Mouse (Mus musculus): Measurements from ENCODE around the gene Tab2. TPM values are rescaled to one million over a fixed set of nuclear protein-coding genes. Genes with fewer than 3 reads are reported as not detected.
A peak's percentile ranks its signal among the peaks of the same experiment; 100 is the strongest.
"Not testable (repeated sequence)": the region's sequence is repeated elsewhere in the genome, so short reads cannot be mapped to it uniquely, and the experiment has no call there.

Gene Tab2
- polyA plus RNA-seq, 1 experiment, result 39.3 TPM

DNA sequence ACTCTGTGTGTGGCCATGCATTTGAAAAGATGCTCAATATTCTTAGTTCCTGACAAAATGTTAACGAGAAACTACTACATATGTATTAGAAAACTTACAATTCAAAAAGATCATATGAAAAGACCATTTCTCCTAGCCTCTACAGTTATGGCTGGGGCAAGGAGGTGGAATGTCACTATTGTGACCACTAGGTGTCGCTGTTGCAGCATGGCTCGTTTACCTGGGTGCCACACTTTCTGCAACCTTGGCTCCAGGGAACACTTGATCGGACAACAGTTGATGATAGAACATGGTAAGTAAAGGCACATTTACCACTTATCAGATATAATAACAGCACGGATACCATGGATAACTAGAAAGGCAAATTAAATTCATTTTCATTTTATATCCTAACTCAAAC, 72.5 kb downstream of the Tab2 start:
- TF ChIP-seq POLR2A (IDR thresholded peaks at IDR 0.05; ENCODE audit: borderline replicate concordance, insufficient read depth, low read length), result no peak
- TF ChIP-seq CTCF (IDR thresholded peaks at IDR 0.05; ENCODE audit: borderline replicate concordance, insufficient read depth, low read depth, low read length), result peak; percentile 100
- peak; percentile 68 to 78 for DNase-seq
- Histone ChIP-seq H3K4me1 (ENCODE audit: control insufficient read depth, insufficient read depth, low read length) (no peaks in the 10 kb centered on the region), H3K4me3 (replicated peaks; ENCODE audit: insufficient read depth, low read depth, low read length) (no peak overlapping the region), H3K27me3 (ENCODE audit: control insufficient read depth, insufficient read depth, low read length) (no peaks in the 10 kb centered on the region), H3K27ac (ENCODE audit: insufficient read depth, low read length) (no peak overlapping the region)
- WGBS, result 6% methylated on average over 5 of the region's 5 CpGs

DNA sequence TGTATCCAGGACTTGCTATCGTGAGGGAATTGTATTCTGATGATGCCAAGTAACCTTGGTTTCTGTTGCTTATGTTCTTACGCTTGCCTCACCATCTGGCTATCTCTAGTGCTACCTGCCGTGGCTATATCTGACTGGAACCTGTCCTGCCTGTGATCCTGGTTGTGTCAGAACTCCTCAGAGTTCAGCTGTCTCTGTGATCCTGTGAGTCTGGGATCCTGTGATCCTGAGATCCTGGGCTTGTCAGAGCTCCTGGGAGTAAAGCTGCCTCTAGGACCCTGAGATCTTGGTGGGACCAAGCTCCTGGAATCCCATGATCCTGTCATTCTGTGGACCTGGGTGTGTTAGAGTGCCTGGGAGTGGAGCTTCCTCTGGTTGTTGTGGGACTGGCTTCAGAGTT, 74.1 kb downstream of the Tab2 start:
- Histone ChIP-seq H3K4me1 (ENCODE audit: control insufficient read depth, insufficient read depth, low read length) (no peaks in the 10 kb centered on the region), H3K27me3 (ENCODE audit: control insufficient read depth, insufficient read depth, low read length) (no peaks in the 10 kb centered on the region), H3K27ac (ENCODE audit: insufficient read depth, low read length) (no peak overlapping the region), H3K4me3 (replicated peaks; ENCODE audit: insufficient read depth, low read depth, low read length) (no peak overlapping the region)
- WGBS, result 58% methylated on average over 3 of the region's 3 CpGs
- TF ChIP-seq CTCF (IDR thresholded peaks at IDR 0.05; ENCODE audit: borderline replicate concordance, insufficient read depth, low read depth, low read length), result no peak
- no peak for TF ChIP-seq POLR2A (IDR thresholded peaks at IDR 0.05; ENCODE audit: borderline replicate concordance, insufficient read depth, low read length)
- no peak for DNase-seq

DNA sequence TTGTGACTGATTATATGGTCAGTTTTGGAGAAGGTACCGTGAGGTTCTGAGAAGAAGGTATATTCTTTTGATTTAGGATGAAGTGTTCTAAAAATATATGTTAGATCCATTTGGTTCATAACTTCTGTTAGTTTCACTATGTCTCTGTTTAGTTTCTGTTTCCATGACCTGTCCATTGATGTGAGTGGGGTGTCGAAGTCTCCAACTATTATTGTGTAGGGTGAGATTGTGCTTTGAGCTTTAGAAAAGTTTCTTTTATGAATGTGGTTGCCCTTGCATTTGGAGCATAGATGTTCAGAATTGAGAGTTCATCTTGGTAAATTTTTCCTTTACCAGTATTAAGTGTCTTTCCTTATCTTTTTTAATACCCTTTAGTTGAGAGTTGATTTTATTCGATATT, 75.7 kb downstream of the Tab2 start:
- not testable (repeated sequence) for H3K4me1 ChIP-seq (ENCODE audit: control insufficient read depth, insufficient read depth, low read length); H3K27me3 ChIP-seq (ENCODE audit: control insufficient read depth, insufficient read depth, low read length); H3K4me3 ChIP-seq (replicated peaks; ENCODE audit: insufficient read depth, low read depth, low read length); DNase-seq; H3K27ac ChIP-seq (ENCODE audit: insufficient read depth, low read length)
- WGBS, result 90% methylated on average over 3 of the region's 3 CpGs

DNA sequence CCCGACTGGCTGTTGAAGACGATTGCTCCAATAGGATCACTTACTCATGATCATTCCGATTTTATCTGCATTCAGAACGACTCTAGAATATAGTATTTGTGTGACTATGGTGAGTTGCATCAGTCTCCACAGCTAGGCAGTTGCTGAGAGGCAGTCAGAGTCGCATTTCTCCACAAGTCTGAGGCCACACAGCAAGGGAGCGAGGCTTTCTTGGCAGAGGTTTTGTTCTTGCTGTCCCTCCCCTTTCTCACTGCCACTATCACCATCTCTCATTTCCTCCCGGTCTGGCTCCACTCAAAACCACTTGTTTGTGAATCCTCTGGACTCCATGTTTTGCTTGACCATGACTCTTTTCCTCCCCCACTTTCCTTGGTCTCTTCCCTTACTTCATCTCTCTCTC, 81.8 kb downstream of the Tab2 start:
- DNase-seq, result no peak
- TF ChIP-seq CTCF (IDR thresholded peaks at IDR 0.05; ENCODE audit: borderline replicate concordance, insufficient read depth, low read depth, low read length) (no peak), POLR2A (IDR thresholded peaks at IDR 0.05; ENCODE audit: borderline replicate concordance, insufficient read depth, low read length) (no peak)
- Histone ChIP-seq H3K4me3 (replicated peaks; ENCODE audit: insufficient read depth, low read depth, low read length) (no peak overlapping the region), H3K27me3 (ENCODE audit: control insufficient read depth, insufficient read depth, low read length) (no peaks in the 10 kb centered on the region), H3K27ac (ENCODE audit: insufficient read depth, low read length) (no peak overlapping the region), H3K4me1 (ENCODE audit: control insufficient read depth, insufficient read depth, low read length) (no peaks in the 10 kb centered on the region)
- 60% methylated on average over 7 of the region's 7 CpGs for WGBS

DNA sequence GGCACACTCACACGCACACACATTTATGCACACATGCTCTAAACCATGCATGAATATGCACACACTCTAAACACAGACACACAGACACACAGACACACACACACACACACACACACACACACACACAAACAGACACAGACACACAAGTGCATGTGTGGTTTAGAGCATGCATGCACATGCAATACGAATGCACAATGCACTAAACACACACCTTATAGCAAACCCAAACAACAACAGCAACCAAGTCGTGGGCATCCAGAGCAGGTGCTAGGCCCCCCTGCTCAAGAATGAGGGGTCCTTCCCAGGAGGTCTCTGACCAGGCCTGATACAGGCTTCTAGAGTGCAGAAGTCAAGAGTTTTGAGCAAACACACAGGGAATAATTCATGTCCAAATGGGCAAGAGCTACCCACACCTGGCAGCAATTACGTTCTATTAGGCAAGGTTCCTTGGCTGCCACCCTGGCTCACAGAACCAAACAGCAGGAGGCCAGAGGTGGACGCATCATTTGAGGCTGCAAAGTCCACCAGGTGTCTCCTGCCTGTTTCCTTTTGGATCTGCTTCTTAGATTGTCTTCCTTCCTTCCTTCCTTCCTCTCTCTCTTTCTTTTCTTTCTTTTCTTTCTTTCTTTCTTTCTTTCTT, 84.5 kb downstream of the Tab2 start:
- Histone ChIP-seq H3K4me3 (replicated peaks; ENCODE audit: insufficient read depth, low read depth, low read length) (no peak overlapping the region), H3K27ac (ENCODE audit: insufficient read depth, low read length) (no peak overlapping the region), H3K4me1 (ENCODE audit: control insufficient read depth, insufficient read depth, low read length) (no peaks in the 10 kb centered on the region), H3K27me3 (ENCODE audit: control insufficient read depth, insufficient read depth, low read length) (no peaks in the 10 kb centered on the region; the same call in 1 of the 2 replicates)
- TF ChIP-seq CTCF (IDR thresholded peaks at IDR 0.05; ENCODE audit: borderline replicate concordance, insufficient read depth, low read depth, low read length) (no peak), POLR2A (IDR thresholded peaks at IDR 0.05; ENCODE audit: borderline replicate concordance, insufficient read depth, low read length) (no peak)
- no peak for DNase-seq
- WGBS, result 62% methylated on average over 5 of the region's 5 CpGs

DNA sequence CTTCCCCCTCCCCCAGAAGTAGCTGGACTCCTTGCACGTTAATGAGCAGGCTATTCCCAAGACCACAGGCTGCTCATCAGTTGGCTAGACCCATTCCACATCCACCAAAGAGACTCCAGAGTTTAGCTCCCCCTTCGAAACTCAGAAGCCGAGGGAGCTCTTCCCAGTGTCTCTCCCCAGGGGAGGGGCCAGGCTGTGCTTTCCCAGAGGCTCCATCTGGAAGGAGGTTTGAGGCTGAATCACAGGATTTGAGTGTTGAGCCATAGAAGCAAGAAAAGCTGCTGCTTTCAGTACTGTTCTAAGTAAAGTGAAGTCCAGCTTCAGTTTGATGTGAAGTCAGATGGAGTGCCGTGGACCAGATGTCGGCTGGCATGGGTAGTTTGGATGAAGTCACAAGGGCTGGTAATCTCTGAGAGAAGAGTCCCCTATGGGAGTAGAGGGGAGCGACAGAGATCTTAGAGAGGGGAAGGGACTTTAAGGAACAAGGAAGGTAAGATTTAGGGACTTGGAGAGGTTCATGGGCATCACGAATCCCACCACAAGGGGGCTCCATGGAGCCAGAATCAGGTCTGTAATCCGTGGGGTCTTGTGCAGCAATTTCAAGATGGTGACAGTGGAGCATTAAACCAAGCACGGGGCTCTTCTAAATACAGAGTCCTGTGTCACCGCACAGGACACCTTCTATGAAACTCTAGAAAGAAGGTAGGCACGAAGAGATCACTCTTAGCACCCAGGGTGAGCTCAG, 85.3 kb downstream of the Tab2 start:
- no peaks in the 10 kb centered on the region for H3K4me1 ChIP-seq (ENCODE audit: control insufficient read depth, insufficient read depth, low read length)
- no peak overlapping the region for H3K4me3 ChIP-seq (replicated peaks; ENCODE audit: insufficient read depth, low read depth, low read length)
- DNase-seq, result no peak
- no peak overlapping the region for H3K27ac ChIP-seq (ENCODE audit: insufficient read depth, low read length)
- 37% methylated on average over 11 of the region's 11 CpGs for WGBS
- TF ChIP-seq POLR2A (IDR thresholded peaks at IDR 0.05; ENCODE audit: borderline replicate concordance, insufficient read depth, low read length) (no peak), CTCF (IDR thresholded peaks at IDR 0.05; ENCODE audit: borderline replicate concordance, insufficient read depth, low read depth, low read length) (peak; percentile 38; the same call in 1 of the 2 replicates)
- H3K27me3 ChIP-seq (ENCODE audit: control insufficient read depth, insufficient read depth, low read length), result no peaks in the 10 kb centered on the region; the same call in 1 of the 2 replicates

DNA sequence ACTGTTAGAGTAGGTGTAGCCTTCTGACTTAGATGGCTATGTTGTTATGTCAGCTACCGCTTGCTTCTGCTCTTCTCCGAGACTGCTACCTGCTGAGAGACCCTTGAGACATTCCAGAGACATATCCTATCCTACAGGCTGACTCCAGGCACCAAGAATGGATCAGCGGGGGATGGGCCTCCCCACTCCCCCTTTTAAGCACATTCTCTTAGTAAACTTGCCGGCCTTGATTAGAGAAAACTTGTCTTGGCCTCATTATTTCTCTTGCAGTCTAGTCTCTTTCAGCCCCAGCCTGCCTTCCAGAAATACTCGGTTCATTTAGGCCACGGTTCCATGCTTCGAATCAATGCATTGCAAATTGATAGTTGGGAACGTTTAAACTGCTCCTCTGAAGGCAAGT, 86.3 kb downstream of the Tab2 start:
- no peak for DNase-seq
- Histone ChIP-seq H3K4me3 (replicated peaks; ENCODE audit: insufficient read depth, low read depth, low read length) (no peak overlapping the region), H3K4me1 (ENCODE audit: control insufficient read depth, insufficient read depth, low read length) (no peaks in the 10 kb centered on the region), H3K27me3 (ENCODE audit: control insufficient read depth, insufficient read depth, low read length) (no peaks in the 10 kb centered on the region; the same call in 1 of the 2 replicates), H3K27ac (ENCODE audit: insufficient read depth, low read length) (no peak overlapping the region)
- no peak for TF ChIP-seq POLR2A (IDR thresholded peaks at IDR 0.05; ENCODE audit: borderline replicate concordance, insufficient read depth, low read length)
- TF ChIP-seq CTCF (IDR thresholded peaks at IDR 0.05; ENCODE audit: borderline replicate concordance, insufficient read depth, low read depth, low read length), result no peak
- WGBS, result 67% methylated on average over 8 of the region's 8 CpGs

DNA sequence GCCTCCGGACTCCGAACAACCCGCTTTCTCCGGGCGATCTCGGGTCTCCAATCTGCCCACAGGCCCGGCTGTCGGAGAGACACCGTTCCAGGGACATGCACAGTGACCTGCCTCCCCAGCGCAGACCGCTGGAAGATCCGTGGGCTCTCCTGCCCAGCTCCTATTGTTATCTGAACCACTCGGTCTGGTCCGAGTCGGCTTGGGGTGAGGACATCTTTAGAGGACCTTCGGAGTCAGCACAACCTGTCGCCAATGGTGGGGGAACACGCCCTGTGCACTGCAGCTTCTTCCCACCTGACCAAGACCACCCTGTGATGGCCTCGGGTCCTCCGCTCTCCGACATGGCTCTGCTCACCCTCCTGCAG, 88.4 kb downstream of the Tab2 start:
- H3K27ac ChIP-seq (ENCODE audit: insufficient read depth, low read length), result no peak overlapping the region
- WGBS, result 38% methylated on average over 21 of the region's 21 CpGs
- no peak for TF ChIP-seq CTCF (IDR thresholded peaks at IDR 0.05; ENCODE audit: borderline replicate concordance, insufficient read depth, low read depth, low read length)

More for the DNA sequence above, 88.4 kb downstream of the Tab2 start:
- no peak for DNase-seq
- Histone ChIP-seq H3K4me1 (ENCODE audit: control insufficient read depth, insufficient read depth, low read length) (no peaks in the 10 kb centered on the region), H3K27me3 (ENCODE audit: control insufficient read depth, insufficient read depth, low read length) (no peaks in the 10 kb centered on the region; the same call in 1 of the 2 replicates), H3K4me3 (replicated peaks; ENCODE audit: insufficient read depth, low read depth, low read length) (no peak overlapping the region)
